Mouse (Mus musculus) midbrain, embryonic 12.5 days (tissue): ENCODE measurements at regions not wholly inside any gene's neighbourhood (a gene's known extent, or its start where the extent isn't known, plus 50 kb on each side); places are given as distances from the start of the nearest gene placed in this dataset.

Experiments used
- ATAC-seq: fragments of 200-750 bp; cut with Nextera tagmentation; 2 replicates; pipeline ENCODE4 v1.8.0; 2017; ENCODE audit warnings: low read depth, moderate TSS enrichment, moderate library complexity; ENCODE audit not compliant: low FRiP score
- H3K27ac ChIP-seq: fragments of 300-500 bp; sonication (generic); replicated peaks from 2 replicates; pipeline ENCODE4 v1.5.1; 2016; ENCODE audit warnings: mild to moderate bottlenecking
- H3K27me3 ChIP-seq: fragments of 300-500 bp; sonication (generic); 2 replicates; pipeline ENCODE4 v1.6.1; 2016; ENCODE audit warnings: mild to moderate bottlenecking
- H3K36me3 ChIP-seq: fragments of 300-500 bp; sonication (generic); 2 replicates; pipeline ENCODE4 v1.6.1; 2016
- H3K4me1 ChIP-seq: fragments of 300-500 bp; sonication (generic); 2 replicates; pipeline ENCODE4 v1.6.1; 2016
- H3K4me2 ChIP-seq: fragments of 300-500 bp; sonication (generic); replicated peaks from 2 replicates; pipeline ENCODE4 v1.6.1; 2016; ENCODE audit warnings: mild to moderate bottlenecking, moderate library complexity
- H3K4me3 ChIP-seq: fragments of 300-500 bp; sonication (generic); 2 replicates; pipeline ENCODE4 v1.5.1; 2016; ENCODE audit warnings: mild to moderate bottlenecking
- H3K9ac ChIP-seq: fragments of 300-500 bp; sonication (generic); replicated peaks from 2 replicates; pipeline ENCODE4 v1.6.1; 2016; ENCODE audit warnings: mild to moderate bottlenecking, moderate library complexity
- H3K9me3 ChIP-seq: fragments of 300-500 bp; sonication (generic); 2 replicates; pipeline ENCODE4 v1.6.1; 2016; ENCODE audit warnings: mild to moderate bottlenecking
- WGBS: fragments of 180-500 bp; shearing (Covaris S2); methylation state at CpG from one replicate; pipeline ENCODE4 v1.1.7; 2016; 5-methylcytosine and 5-hydroxymethylcytosine counted together

DNA sequence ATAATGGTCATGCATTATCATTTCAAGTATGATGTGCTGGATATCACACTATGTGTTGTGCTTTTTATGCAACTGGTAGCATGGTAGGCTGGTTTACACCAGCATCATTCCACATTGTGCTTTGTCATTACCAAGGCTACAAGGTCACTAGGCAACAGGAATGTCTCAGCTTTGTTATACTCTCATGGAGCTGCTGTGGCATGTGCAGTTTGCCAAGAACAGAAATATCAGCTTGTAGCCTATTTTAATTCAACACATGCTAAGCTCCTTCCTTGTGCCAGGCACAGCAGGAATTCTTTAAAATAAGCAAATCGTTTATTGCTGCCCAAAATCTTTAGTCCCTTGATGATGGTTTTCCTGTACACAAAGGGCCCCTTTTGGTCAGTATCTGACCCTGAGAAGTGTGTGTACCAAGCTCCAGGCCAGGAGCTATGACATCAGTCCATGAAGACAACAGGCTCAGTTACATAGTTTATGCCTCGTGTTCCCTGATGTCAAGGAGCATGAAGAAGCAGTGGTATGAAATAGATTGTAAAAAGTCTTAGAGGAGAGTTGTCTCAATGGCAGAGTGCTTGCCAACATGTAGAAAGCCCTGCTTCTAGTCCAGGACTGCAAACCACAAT is 314.0 kb upstream of the Cdyl start:
- Histone ChIP-seq H3K4me3 (no peak overlapping the region), H3K27ac (no peak overlapping the region), H3K4me1 (no peaks in the 10 kb centered on the region), H3K9ac (no peak overlapping the region), H3K4me2 (no peak overlapping the region), H3K9me3 (no peaks in the 10 kb centered on the region), H3K36me3 (no peaks in the 10 kb centered on the region), H3K27me3 (no peaks in the 10 kb centered on the region)
- 47% methylated on average over 2 of the region's 2 CpGs for WGBS
- ATAC-seq = peak; percentile 54; the same call in 1 of the 2 replicates

DNA sequence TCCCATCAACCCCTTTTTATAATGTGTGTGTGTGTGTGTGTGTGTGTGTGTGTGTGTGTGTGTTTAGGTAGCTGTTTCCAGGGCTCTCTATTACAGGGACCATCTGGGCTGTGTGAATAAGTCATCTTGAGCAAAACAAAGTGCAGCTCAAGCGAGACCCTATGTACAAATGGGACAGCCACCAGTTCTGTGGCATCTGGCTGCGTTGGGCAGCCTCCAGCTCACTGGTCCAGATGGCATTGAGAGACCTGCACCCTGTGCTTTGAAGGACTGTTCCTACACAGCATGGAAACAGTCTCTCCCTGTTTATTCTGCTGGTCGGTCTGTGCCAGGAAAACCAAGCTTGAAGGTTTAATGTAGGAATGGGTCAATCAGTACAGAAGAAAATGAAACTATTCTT is 311.4 kb upstream of the Cdyl start:
- WGBS = 88% methylated on average over 3 of the region's 3 CpGs
- no peaks in the 10 kb centered on the region for H3K9me3 ChIP-seq
- H3K27ac ChIP-seq = no peak overlapping the region
- ATAC-seq = no peak
- H3K27me3 ChIP-seq = no peaks in the 10 kb centered on the region
- no peak overlapping the region for H3K4me3 ChIP-seq
- H3K9ac ChIP-seq = no peak overlapping the region
- H3K36me3 ChIP-seq = no peaks in the 10 kb centered on the region
- H3K4me2 ChIP-seq = no peak overlapping the region
- H3K4me1 ChIP-seq = no peaks in the 10 kb centered on the region

DNA sequence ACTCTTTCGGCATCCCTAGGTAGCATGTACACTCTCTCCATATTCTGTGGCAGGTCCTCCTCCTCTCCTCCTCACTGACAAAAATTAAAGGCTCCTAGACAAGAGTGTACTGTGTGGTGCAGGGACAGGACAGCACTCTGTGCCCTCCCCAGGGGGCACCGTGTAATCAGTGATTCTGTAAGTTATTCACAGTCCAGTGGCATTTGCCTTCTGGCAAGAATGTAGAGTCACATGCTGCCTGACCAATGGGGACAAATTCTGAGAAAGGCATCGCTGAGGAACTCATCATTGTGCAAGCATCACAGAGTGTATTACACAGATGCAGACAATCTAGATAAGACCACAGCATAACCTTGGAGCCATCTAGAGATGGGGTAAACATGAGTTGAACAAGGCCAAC is 300.3 kb upstream of the Cdyl start:
- 87% methylated on average over 3 of the region's 3 CpGs for WGBS
- H3K4me3 ChIP-seq = no peak overlapping the region
- H3K4me2 ChIP-seq = no peak overlapping the region
- no peak for ATAC-seq
- no peak overlapping the region for H3K27ac ChIP-seq
- H3K9ac ChIP-seq = no peak overlapping the region
- no peaks in the 10 kb centered on the region for H3K27me3 ChIP-seq
- no peaks in the 10 kb centered on the region for H3K36me3 ChIP-seq
- H3K9me3 ChIP-seq = no peaks in the 10 kb centered on the region
- H3K4me1 ChIP-seq = no peaks in the 10 kb centered on the region

DNA sequence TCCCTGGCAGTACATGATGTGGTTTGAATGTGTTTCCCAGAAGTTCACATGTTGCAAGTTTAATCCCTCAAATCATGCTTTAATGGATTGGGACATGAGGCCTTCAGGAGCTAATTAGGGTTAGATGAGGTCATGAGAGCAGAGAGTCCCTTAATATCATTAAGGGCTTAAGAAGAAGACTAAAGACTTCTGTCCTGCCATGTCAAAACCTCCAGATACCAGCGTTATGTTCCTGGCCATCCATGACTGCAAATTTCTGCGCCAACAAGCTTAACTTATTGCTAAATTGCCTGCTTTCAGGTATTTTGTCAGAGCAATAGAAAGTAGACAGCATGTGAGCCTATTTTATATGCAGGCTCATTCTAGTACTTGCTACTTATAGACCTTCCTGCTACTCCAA is 282.1 kb upstream of the Cdyl start:
- Histone ChIP-seq H3K27ac (no peak overlapping the region), H3K36me3 (no peaks in the 10 kb centered on the region), H3K9ac (no peak overlapping the region), H3K4me3 (no peak overlapping the region), H3K9me3 (no peaks in the 10 kb centered on the region), H3K4me2 (no peak overlapping the region), H3K27me3 (no peaks in the 10 kb centered on the region), H3K4me1 (no peaks in the 10 kb centered on the region)
- no peak for ATAC-seq
- WGBS = 78% methylated on average over 2 of the region's 2 CpGs

DNA sequence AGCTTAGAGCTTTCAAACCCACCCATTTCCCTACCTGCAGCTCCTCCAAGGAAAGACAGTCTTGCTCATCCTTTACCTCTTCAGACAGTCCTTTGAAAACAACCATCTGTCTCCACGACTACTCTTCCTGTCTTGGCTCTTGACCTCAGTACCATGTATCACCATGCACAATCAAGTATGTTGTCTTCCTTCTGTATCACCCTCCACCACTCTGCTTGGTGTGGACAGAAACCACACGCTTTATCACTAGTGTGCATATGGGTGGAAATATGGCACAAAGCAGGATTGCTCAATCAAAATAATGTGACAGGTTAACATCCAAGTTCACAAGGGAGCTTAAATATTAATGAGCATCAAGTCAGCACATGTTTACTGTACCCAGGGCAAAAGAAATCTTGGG is 280.1 kb upstream of the Cdyl start:
- no peak overlapping the region for H3K27ac ChIP-seq
- no peaks in the 10 kb centered on the region for H3K9me3 ChIP-seq
- ATAC-seq = no peak
- no peaks in the 10 kb centered on the region for H3K4me1 ChIP-seq
- H3K36me3 ChIP-seq = no peaks in the 10 kb centered on the region
- H3K27me3 ChIP-seq = no peaks in the 10 kb centered on the region
- H3K9ac ChIP-seq = no peak overlapping the region
- H3K4me2 ChIP-seq = no peak overlapping the region
- WGBS = 89% methylated on average over 2 of the region's 2 CpGs
- H3K4me3 ChIP-seq = no peak overlapping the region

DNA sequence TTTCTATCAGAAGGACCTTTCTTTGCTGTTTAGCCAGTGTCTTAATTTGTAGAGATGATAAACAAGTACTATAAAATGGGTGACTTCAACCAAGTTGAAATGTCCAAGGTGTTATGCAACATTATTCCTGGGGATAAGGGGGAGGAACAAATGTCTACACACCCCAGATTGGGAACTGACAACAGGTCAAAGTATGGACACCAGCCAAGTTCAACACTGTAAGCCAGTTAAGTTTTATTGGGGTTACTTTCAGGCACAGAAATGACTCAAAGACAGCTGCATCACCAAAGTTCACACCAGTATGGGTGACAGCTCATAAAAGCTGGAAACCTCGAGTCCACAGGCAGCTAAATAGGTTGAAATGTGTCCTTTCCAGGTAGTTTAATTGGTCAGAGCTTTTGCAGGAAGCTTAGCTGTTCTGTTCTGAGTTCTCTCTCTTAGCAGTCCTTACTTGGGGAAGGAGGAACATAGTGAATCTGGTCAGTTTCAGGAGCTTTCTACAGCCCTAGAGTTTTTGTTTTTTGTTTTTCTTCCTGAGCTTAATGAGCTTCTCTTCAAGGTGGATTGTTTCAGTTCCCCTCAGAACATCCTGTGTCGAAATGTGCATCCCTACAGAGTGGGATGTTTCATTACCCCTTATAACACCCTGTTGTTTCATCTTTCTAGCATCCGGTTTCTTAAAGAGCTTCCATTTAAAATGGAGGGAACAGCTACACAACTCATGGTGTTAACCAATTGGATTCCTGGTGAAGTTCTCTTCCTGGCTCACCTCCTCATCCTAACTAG is 279.2 kb upstream of the Cdyl start:
- 69% methylated on average over 3 of the region's 3 CpGs for WGBS
- Histone ChIP-seq H3K9me3 (no peaks in the 10 kb centered on the region), H3K4me1 (no peaks in the 10 kb centered on the region), H3K27ac (no peak overlapping the region), H3K4me2 (no peak overlapping the region), H3K9ac (no peak overlapping the region), H3K4me3 (no peak overlapping the region), H3K36me3 (no peaks in the 10 kb centered on the region), H3K27me3 (no peaks in the 10 kb centered on the region)
- ATAC-seq = no peak

DNA sequence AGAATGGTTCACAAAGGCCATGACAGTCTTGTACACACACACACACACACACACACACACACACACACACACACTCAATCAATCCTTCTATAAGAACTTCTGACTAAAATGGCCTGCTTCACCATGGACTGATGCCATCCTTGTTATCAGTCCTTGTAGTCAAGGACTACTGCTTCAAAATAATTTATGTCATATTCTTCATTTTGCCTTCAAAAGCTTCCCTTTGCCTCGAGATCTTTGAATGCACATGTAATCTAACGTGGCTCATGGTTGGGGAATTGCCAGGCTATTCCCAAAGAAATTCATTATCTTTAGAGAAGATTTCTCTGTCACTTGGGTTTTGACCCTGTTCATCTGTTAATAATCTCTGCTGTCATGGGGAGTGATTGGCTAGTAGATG is 278.0 kb upstream of the Cdyl start:
- 70% methylated on average over 2 of the region's 2 CpGs for WGBS
- no peak overlapping the region for H3K4me2 ChIP-seq
- ATAC-seq = no peak

DNA sequence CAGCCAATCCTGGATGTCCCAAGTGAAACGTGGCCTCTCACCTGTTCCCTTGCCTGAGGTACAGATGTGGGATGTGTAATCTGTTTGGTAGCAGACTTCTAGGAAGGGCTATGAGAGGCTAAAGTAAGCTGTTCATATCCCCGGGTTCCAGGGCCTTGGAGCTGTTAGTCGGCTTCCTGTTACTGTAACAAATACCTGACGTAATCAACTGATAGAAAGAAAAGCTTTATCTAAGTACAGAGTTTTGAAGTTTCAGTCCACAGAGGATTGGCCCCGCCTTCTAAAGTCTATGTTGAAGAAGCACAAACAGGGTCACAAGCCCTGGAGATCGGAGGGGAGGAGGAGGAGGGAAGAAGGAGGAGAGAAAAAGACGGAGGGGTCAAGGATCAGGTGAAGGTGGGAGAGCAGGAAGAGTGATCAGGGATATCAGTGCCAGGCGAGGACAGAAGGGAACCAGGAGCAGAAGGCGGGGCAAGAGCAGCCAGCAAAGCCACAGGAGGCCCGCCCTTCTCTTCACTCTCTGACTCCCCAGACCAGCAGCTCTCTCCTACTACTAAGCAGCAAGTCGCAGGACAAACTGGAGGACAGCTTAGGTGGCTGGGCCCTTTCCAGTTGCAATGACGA is 276.5 kb upstream of the Cdyl start:
- no peaks in the 10 kb centered on the region for H3K27me3 ChIP-seq
- ATAC-seq = no peak
- H3K4me3 ChIP-seq = no peak overlapping the region
- H3K9ac ChIP-seq = no peak overlapping the region
- H3K4me2 ChIP-seq = no peak overlapping the region
- H3K9me3 ChIP-seq = no peaks in the 10 kb centered on the region
- no peaks in the 10 kb centered on the region for H3K4me1 ChIP-seq
- no peak overlapping the region for H3K27ac ChIP-seq
- 44% methylated on average over 12 of the region's 12 CpGs for WGBS
- H3K36me3 ChIP-seq = no peaks in the 10 kb centered on the region

More for the DNA sequence above, 278.0 kb upstream of the Cdyl start:
- H3K4me3 ChIP-seq = no peak overlapping the region
- H3K9me3 ChIP-seq = no peaks in the 10 kb centered on the region
- no peaks in the 10 kb centered on the region for H3K27me3 ChIP-seq
- H3K27ac ChIP-seq = no peak overlapping the region
- H3K4me1 ChIP-seq = no peaks in the 10 kb centered on the region
- no peaks in the 10 kb centered on the region for H3K36me3 ChIP-seq
- no peak overlapping the region for H3K9ac ChIP-seq

DNA sequence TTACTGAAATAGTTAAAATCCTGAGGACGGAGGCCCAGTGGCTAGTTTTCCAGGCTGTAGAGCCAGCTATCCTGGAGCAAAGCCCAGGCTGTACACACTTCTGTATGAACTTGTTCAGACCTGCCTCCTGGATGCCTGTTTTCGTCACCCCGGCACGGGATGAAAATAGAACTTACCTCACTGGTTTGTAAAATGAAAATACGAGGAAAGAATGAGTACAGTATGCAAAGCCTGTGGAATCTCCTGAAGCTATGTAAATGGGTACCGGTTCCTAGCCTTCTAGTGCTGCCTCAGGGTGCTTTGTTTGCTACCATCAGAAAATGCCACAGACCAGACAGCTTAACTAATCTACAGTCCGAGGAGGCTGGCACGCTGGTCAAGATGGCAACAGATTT is 276.0 kb upstream of the Cdyl start:
- 70% methylated on average over 8 of the region's 8 CpGs for WGBS
- Histone ChIP-seq H3K4me2 (no peak overlapping the region), H3K4me1 (no peaks in the 10 kb centered on the region), H3K9ac (no peak overlapping the region), H3K4me3 (no peak overlapping the region), H3K9me3 (no peaks in the 10 kb centered on the region), H3K27ac (no peak overlapping the region), H3K36me3 (no peaks in the 10 kb centered on the region), H3K27me3 (no peaks in the 10 kb centered on the region)
- ATAC-seq = no peak

DNA sequence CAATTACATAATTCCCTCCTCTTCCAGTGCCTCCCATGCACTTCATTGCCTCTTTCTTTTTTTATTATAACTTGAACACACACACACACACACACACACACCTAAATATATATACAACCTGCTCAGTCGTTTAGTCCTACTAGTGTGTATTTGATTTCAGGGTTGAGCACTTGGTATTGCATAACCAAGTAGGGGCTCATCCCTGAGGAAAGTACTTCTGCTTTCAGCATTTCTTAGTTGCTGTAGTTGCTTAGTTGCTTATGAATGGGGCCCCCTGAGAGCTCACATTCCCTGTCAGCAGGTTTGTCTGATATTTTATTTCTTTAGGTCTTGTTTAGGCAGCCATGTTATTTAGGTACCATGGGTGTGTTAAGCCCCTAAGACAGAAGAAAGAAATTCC is 271.3 kb upstream of the Cdyl start:
- no peak for ATAC-seq
- Histone ChIP-seq H3K4me2 (no peak overlapping the region), H3K36me3 (no peaks in the 10 kb centered on the region), H3K9me3 (no peaks in the 10 kb centered on the region), H3K4me3 (no peak overlapping the region), H3K27ac (no peak overlapping the region), H3K4me1 (no peaks in the 10 kb centered on the region), H3K27me3 (no peaks in the 10 kb centered on the region), H3K9ac (no peak overlapping the region)
- WGBS = 63% methylated on average over 1 of the region's 1 CpGs

DNA sequence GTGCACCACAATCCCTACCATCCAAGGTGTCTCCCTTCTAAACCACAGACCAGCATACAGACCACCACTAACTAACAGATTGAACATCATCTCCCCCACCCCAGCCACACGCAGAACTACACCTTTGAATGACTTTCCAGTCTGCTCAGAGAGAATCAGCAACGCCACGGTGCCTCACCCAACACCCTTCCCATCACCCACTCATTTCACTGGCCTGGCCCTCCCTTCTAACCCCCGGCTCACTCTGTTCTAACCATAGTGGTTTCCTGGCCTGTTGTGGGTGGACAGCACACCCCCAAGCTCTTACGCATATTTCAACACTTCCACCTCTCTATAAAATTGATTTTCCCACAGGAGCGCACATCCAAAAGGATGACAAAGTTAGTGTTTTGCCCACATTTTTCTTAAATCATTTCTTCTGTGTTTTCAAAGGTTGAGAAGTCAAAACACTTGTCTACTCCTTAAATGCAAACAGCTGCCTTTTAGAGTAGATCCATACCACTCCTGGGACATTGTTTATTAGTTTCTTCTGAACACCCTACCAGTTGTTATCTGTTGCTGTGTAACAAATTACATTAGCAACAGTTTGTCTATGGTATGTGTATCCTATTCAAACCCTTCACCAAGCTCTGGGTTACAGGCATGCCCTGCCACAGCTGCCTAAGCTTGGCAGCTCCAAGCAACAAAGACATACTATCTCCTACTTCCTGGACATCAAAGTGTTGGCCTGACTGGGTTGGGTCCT is 269.7 kb upstream of the Cdyl start:
- H3K4me3 ChIP-seq = no peak overlapping the region
- no peak overlapping the region for H3K9ac ChIP-seq
- no peaks in the 10 kb centered on the region for H3K4me1 ChIP-seq
- H3K27me3 ChIP-seq = no peaks in the 10 kb centered on the region
- no peak for ATAC-seq
- H3K36me3 ChIP-seq = no peaks in the 10 kb centered on the region
- no peak overlapping the region for H3K4me2 ChIP-seq
- no peaks in the 10 kb centered on the region for H3K9me3 ChIP-seq
- no peak overlapping the region for H3K27ac ChIP-seq
- WGBS = 90% methylated on average over 6 of the region's 6 CpGs

DNA sequence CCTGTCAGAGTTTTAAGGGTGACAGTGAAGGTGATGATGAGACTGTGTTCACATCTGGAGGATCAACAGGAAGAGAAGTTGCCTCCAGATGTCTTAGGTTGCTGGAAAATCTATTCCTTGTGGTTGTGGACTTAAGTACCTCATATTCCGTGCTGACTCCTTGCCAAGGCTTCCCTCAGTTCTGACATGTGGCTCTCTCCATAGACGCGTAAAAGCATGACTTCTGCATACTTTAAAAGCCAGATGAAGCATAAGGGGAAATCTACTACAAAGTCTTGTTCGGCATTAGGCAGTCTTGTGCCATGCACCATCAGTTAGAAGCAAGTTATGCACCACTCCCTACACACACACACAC is 269.1 kb upstream of the Cdyl start:
- H3K9me3 ChIP-seq = no peaks in the 10 kb centered on the region
- H3K9ac ChIP-seq = no peak overlapping the region
- no peak overlapping the region for H3K4me3 ChIP-seq
- H3K36me3 ChIP-seq = no peaks in the 10 kb centered on the region
- H3K4me2 ChIP-seq = no peak overlapping the region
- no peak for ATAC-seq
- 78% methylated on average over 4 of the region's 4 CpGs for WGBS
- H3K4me1 ChIP-seq = no peaks in the 10 kb centered on the region
- no peaks in the 10 kb centered on the region for H3K27me3 ChIP-seq
- H3K27ac ChIP-seq = no peak overlapping the region
